Mouse (Mus musculus) limb, embryonic 10.5 days (tissue): Measurements from ENCODE around the gene Epn2. TPM values are rescaled to one million over a fixed set of nuclear protein-coding genes. Genes with fewer than 3 reads are reported as not detected.

Source experiments
- DNase-seq: peaks from one replicate; pipeline ENCODE4 v3.0.0-alpha.2; 2017; ENCODE audit warnings: low spot score
- H3K27ac ChIP-seq: fragments of 300-500 bp; sonication (generic); 2 replicates; pipeline ENCODE4 v1.5.1; 2016; ENCODE audit warnings: mild to moderate bottlenecking
- H3K27me3 ChIP-seq: fragments of 300-500 bp; sonication (generic); 2 replicates; pipeline ENCODE4 v1.6.1; 2016; ENCODE audit warnings: low read depth, mild to moderate bottlenecking; ENCODE audit not compliant: poor library complexity, severe bottlenecking
- H3K36me3 ChIP-seq: fragments of 300-500 bp; sonication (generic); 2 replicates; pipeline ENCODE4 v1.6.1; 2016; ENCODE audit warnings: mild to moderate bottlenecking, moderate library complexity
- H3K4me1 ChIP-seq: fragments of 300-500 bp; sonication (generic); 2 replicates; pipeline ENCODE4 v1.6.1; 2016
- H3K4me3 ChIP-seq: fragments of 300-500 bp; sonication (generic); 2 replicates; pipeline ENCODE4 v1.5.1; 2016; ENCODE audit warnings: mild to moderate bottlenecking, moderate library complexity
- H3K9me3 ChIP-seq: fragments of 300-500 bp; sonication (generic); replicated peaks from 2 replicates; pipeline ENCODE4 v1.6.1; 2016; ENCODE audit warnings: mild to moderate bottlenecking
- WGBS: fragments of 180-500 bp; shearing (Covaris S2); methylation state at CpG from one replicate; pipeline ENCODE4 v1.1.7; 2016; 5-methylcytosine and 5-hydroxymethylcytosine counted together
- polyA plus RNA-seq: library from polyadenylated mRNA; unstranded; fragments of >200 nt; fragmentation: Nextera tagmentation; extraction: Ambion mirVana; gene quantifications from 2 replicates; pipeline ENCODE4 v1.2.1, GENCODE M21; 2016

Epn2 gene
- polyA plus RNA-seq = 20.3 and 24.1 TPM in 2 replicates

DNA sequence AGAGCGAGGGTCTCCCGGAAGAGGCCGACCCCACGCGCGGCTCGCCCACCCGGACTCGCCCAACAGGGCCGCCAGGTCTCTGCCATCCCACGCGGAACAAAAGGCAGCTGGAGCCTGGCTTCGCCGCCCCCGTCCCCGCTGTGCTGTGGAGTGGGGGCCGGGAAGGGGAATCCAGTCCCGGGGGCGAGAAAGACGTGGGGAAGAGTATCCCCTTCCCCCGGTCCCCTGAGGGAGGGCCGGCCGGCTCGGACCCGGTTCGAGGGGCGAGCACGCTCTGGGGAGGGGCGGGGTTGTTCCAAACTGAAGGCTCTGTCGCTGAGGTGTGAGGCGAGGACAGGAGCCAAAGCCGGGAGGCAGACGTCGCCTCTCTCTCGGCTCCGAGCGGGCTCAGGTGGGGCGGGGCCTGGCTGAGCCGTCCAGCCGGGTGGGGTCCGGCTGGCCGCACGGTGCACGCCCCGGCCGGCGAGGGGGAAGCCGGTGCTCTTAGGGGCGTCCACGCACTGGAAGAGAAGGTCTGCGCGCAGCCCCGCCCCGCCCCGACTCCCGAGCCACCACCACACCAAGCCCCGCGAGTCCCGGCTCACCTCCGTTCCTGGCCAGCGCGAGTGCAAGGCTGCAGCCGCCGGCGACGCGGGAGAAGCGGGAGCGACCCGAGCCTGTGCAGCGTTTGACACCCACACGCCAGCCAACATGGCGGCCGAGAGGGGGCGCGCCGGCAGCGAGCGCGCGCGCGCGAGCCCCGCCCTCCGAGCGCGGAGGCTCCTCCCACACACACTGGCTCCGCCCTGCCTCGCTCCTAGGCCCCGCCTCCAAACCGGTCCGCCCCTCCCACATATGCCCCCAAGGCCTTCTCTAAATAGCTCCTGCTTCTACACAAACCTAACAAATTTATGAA is at the start of gene Epn2:
Gene Epn2, minus strand, starts transcription at position 705 of the 895 bp plus-strand sequence.
- peak; percentile 89 for DNase-seq
- Histone ChIP-seq H3K27ac (peak within 1 kb of the TSS; percentile 91), H3K27me3 (no peaks in the 10 kb centered on the region), H3K36me3 (peaks cover 15% of the 10 kb centered on the region), H3K4me3 (peak within 1 kb of the TSS; percentile 88), H3K4me1 (peaks cover 26% of the 10 kb centered on the region), H3K9me3 (no peaks in the 10 kb centered on the region)
- WGBS = under 1% methylated on average over 91 of the region's 93 CpGs

DNA sequence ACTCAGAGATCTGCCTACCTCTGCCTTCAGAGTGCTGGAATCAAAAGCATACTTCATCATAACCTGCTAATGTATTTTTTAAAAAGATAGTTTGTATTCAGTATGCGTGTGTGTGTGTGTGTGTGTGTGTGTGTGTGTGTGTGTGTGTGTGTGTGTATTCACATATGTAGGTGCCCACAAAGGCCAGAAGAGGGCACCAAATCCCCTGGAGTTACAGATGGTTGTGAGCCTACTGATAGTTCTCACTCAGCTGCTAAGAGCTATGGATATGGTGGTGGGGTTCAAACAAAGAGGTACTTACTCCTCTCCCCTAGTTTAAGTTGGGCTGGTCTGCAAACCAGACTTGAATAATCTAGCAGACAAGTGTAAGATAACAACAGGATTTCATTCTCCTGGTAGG is 47.0 kb upstream of the Epn2 start:
- 90% methylated on average over 1 of the region's 1 CpGs for WGBS
- H3K4me3 ChIP-seq = no peak overlapping the region
- no peak for DNase-seq
- H3K4me1 ChIP-seq = no peaks in the 10 kb centered on the region
- H3K27me3 ChIP-seq = no peaks in the 10 kb centered on the region
- no peak overlapping the region for H3K27ac ChIP-seq
- no peaks in the 10 kb centered on the region for H3K36me3 ChIP-seq
- no peaks in the 10 kb centered on the region for H3K9me3 ChIP-seq

DNA sequence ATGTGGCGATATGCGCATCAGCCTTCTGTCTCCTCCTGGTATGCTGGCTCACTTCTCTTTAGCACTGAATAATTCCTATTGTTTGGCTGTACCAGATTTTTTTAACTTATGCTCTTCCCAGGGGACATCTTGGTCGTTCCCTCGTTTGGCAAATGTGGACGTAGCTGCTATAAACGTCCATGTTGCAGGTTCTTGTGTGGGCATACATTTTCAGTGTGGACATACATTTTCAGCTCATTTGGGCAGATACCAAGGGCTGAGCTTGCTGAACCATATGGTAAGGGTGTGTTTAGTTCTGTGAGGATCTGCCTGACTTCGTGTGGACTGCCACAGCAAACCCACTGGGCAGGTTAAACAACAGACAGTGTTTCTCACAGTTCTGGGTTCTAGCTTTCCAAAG is 45.6 kb upstream of the Epn2 start:
- H3K36me3 ChIP-seq = no peaks in the 10 kb centered on the region
- no peak overlapping the region for H3K4me3 ChIP-seq
- whole genome bisulfite sequencing = 87% methylated on average over 7 of the region's 7 CpGs
- peaks cover 4% of the 10 kb centered on the region for H3K4me1 ChIP-seq
- 0 out of 2 replicates have a peak, but pooled peaks cover 5% of the 10 kb centered on the region for H3K27me3 ChIP-seq
- H3K9me3 ChIP-seq = no peaks in the 10 kb centered on the region
- no peak for DNase-seq
- H3K27ac ChIP-seq = no peak overlapping the region

DNA sequence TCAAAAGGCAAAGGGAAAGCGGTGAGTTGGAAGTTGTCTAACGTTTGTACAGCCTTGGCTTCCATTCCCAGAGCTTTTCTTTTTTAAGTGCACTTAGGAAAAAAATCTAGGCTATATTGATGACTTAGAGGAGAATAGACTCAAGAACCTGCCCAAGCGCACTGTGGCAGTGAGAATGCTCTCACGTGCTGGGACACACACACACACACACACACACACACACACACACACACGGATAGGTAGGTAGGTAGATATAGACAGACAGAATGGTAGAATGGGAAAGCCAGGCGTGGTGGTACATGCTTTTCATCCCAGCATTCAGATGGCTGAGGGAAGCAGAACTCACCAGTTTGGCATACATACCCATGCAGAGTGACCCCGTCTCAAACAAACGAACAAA is 41.3 kb upstream of the Epn2 start:
- H3K36me3 ChIP-seq = no peaks in the 10 kb centered on the region
- H3K9me3 ChIP-seq = no peaks in the 10 kb centered on the region
- 0 out of 2 replicates have a peak overlapping the region, but pooled peaks have one; percentile 79 for H3K27ac ChIP-seq
- WGBS = 60% methylated on average over 8 of the region's 8 CpGs
- H3K27me3 ChIP-seq = 0 out of 2 replicates have a peak, but pooled peaks cover 5% of the 10 kb centered on the region
- peak overlapping the region; percentile 58 for H3K4me3 ChIP-seq
- H3K4me1 ChIP-seq = peaks cover 22% of the 10 kb centered on the region
- no peak for DNase-seq

DNA sequence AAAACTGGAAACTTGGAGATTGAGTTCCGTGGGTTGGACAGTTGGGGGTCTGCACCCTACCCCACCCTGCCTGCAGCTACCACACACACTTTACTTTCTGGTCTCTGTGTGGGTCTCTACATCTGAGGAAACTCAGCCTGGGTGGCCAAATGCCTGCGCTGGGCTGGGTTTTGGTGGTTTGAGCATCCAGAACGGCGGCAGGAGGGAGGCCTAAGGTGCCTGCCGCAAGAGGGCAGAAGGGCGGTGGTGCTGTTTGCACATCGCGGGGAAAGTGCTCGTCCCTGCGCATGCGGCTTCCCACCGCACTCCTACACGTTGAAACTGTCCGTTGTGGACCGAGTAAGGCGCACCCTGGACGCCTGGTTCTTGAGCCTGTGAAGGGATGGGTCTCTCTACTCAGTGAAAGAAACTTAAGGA is 40.8 kb upstream of the Epn2 start:
- Histone ChIP-seq H3K9me3 (no peaks in the 10 kb centered on the region), H3K36me3 (no peaks in the 10 kb centered on the region), H3K4me3 (peak overlapping the region; percentile 58), H3K27me3 (0 out of 2 replicates have a peak, but pooled peaks cover 5% of the 10 kb centered on the region), H3K4me1 (peaks cover 27% of the 10 kb centered on the region), H3K27ac (peak overlapping the region; percentile 79)
- DNase-seq = peak; percentile 85
- WGBS = under 1% methylated on average over 17 of the region's 17 CpGs

DNA sequence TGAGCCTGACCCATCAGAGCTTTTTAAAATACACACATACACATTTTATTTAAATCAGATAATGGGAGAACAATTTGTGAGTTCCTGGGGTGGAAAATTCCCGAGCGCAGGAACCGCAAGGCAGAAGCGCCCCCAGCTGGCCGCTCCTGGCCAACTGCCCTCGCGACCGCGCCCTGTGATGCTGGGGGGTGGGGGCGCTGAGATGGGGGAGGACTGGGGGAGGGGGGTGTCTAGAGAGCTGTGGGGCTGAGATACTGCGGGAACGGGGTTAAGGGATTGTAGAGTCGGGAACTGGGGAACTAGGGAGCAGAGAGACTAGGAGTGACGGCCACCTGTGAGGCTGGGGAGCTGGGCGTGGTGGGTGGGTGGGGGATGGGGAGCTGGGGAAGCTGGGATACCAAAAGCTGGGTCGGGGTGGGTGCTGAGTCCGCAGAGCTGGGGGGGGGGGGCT is 40.3 kb upstream of the Epn2 start:
- Histone ChIP-seq H3K4me3 (peak overlapping the region; percentile 58), H3K27ac (peak overlapping the region; percentile 79), H3K27me3 (0 out of 2 replicates have a peak, but pooled peaks cover 5% of the 10 kb centered on the region), H3K36me3 (no peaks in the 10 kb centered on the region), H3K4me1 (peaks cover 27% of the 10 kb centered on the region), H3K9me3 (no peaks in the 10 kb centered on the region)
- 1% methylated on average over 17 of the region's 17 CpGs for WGBS
- peak; percentile 70 for DNase-seq

DNA sequence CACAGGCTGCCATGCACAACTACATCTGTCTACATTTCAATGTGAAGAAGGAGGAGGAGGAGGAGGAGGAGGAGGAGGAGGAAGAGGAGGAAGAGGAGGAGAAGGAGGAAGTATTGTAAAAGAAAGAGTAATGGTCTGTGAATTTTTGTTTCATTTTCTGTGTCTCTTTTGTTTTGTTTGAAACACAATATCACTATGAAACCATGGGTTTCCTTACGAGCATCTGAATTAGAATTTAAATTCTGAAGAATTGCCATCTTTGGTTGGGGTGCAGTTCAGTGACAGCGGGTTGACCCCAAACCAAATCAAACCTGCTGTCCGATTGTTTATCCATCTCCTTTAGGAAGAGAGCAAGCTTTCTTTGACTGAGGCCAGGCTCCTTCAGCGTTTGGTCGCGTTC is 39.9 kb upstream of the Epn2 start:
- peak overlapping the region; percentile 79; the same call in 1 of the 2 replicates for H3K27ac ChIP-seq
- 15% methylated on average over 6 of the region's 6 CpGs for WGBS

DNA sequence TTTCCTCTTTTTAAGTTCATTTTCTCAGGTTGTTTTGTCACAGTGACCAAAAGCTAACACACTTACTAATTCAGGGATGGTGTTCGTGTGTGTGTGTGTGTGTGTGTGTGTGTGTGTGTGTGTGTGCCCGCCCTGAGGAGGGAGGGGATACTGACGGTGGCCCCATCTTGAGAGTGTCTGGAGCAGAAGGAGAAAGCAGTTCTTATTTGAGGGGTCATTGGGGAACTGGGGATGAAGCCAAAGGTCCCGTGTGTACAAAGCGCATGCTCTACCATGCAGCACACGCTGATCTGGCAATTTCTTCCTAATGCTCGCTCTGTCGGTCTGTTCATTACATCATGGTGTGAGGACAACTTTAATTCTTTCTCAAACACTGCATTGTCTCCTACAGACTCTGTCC is 39.1 kb upstream of the Epn2 start:
- no peak for DNase-seq
- 90% methylated on average over 8 of the region's 8 CpGs for WGBS

More for the DNA sequence above, 39.9 kb upstream of the Epn2 start:
- no peak for DNase-seq
- Histone ChIP-seq H3K4me3 (peak overlapping the region; percentile 58), H3K9me3 (no peaks in the 10 kb centered on the region), H3K4me1 (peaks cover 28% of the 10 kb centered on the region), H3K36me3 (no peaks in the 10 kb centered on the region), H3K27me3 (0 out of 2 replicates have a peak, but pooled peaks cover 5% of the 10 kb centered on the region)

DNA sequence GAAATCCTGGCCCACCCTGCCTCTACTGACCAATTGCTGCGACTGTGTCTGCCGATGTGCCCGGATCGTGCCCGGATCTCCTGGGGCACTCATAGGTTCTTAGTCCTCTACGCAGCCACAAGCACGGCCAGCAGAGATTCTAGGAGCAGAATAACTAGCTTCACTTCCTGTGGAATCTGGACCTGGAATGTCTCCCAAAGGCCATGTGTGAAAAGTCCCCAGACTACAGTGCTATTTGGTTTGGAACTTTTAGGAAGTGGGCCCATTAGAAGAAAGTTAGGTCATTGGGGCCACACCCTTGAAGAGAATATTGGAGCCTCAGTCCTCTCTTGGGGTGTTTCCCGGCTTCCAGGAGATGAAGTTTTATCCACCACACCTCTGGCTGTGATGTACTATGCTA is 38.6 kb upstream of the Epn2 start:
- Histone ChIP-seq H3K36me3 (no peaks in the 10 kb centered on the region), H3K9me3 (no peaks in the 10 kb centered on the region), H3K4me1 (peaks cover 30% of the 10 kb centered on the region), H3K27me3 (0 out of 2 replicates have a peak, but pooled peaks cover 5% of the 10 kb centered on the region), H3K27ac (no peak overlapping the region), H3K4me3 (no peak overlapping the region)
- WGBS = 89% methylated on average over 8 of the region's 8 CpGs
- no peak for DNase-seq

More for the DNA sequence above, 39.1 kb upstream of the Epn2 start:
- Histone ChIP-seq H3K4me1 (peaks cover 30% of the 10 kb centered on the region), H3K27ac (no peak overlapping the region), H3K4me3 (no peak overlapping the region), H3K36me3 (no peaks in the 10 kb centered on the region), H3K27me3 (0 out of 2 replicates have a peak, but pooled peaks cover 5% of the 10 kb centered on the region), H3K9me3 (no peaks in the 10 kb centered on the region)

DNA sequence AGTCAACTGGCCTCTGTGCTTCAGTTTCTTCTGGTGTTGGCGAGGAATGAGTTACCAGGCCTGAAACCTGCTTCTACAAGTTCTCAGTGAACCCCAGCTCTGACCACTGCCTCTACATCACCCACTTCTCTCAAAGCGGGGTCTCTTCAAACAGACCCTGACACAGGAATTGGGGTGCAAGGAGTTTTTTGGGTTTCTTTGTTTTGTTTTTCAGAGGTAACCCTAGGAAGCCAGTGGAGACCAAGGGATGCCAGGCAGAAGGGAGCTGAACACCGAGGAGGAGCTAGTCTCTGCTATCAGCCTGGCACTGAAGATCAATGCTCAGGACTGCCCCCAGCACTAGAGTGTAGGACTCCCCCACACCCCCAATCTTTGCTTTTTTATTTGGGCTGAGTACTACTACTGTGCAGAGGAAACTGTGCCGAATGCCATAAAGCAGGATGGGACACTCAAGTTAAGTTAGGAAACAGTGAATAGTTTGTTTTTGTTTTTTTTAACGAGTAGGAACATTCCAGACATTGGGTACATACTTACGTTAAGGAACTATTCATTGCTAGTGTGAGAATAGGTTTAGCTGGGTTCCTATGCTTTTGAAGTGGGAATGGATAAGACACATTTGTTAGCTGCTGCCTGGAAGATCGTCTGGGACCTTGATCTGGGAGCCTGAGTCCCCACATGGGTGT is 37.9 kb upstream of the Epn2 start:
- no peak overlapping the region for H3K4me3 ChIP-seq

DNA sequence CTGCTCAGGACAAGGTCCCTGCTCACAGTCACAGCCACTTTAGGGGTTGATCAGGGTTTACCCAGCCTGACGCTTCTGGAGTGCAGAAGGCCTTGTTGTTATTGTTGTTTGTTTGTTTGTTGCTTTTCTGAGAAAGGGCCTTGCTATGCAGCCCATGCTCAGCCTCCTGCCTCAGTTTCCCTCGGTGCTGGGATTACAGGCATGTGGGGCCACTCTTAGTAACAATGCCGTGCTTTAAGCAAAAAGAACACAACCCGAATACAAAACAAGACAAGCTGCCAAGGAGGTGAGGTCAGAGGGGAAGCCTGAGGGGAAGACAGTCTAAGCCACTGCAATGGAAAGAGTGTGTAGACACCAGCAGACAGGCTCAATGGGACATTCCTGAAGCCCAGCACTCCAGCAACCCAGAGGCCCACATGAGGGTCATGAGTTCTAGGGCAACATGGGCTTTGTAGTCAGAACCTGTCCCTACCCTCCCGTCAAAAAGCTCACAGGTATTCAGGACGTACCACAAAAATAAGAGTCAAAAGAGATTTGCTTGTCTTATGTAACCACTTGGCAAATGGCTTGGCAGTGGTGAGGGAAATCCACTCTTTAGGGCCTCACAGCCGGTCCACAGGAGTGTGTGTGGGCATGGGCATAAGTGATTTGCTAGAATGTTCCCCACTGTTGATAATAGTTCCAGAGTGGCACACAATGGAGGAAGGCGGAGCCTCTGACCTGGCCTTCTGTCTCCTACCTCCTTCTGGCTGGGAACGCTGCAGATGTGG is 37.2 kb upstream of the Epn2 start:
- H3K27ac ChIP-seq = peak overlapping the region; percentile 72; the same call in 1 of the 2 replicates
- H3K4me1 ChIP-seq = peaks cover 30% of the 10 kb centered on the region
- WGBS = 75% methylated on average over 9 of the region's 9 CpGs
- DNase-seq = no peak
- H3K9me3 ChIP-seq = no peaks in the 10 kb centered on the region
- H3K4me3 ChIP-seq = peak overlapping the region; percentile 48
- 0 out of 2 replicates have a peak, but pooled peaks cover 5% of the 10 kb centered on the region for H3K27me3 ChIP-seq
- no peaks in the 10 kb centered on the region for H3K36me3 ChIP-seq

More for the DNA sequence above, 37.9 kb upstream of the Epn2 start:
- Histone ChIP-seq H3K27ac (no peak overlapping the region), H3K27me3 (0 out of 2 replicates have a peak, but pooled peaks cover 5% of the 10 kb centered on the region), H3K36me3 (no peaks in the 10 kb centered on the region), H3K4me1 (peaks cover 30% of the 10 kb centered on the region), H3K9me3 (no peaks in the 10 kb centered on the region)
- 81% methylated on average over 7 of the region's 7 CpGs for WGBS
- no peak for DNase-seq
